Mouse (Mus musculus) heart, adult 8-10 months (tissue): ENCODE measurements around the gene Ss18l1. TPM values are rescaled to one million over a fixed set of nuclear protein-coding genes. Genes with fewer than 3 reads are reported as not detected.

ENCODE experiments used
- DNase-seq: peaks from one replicate; pipeline ENCODE4 v3.0.0; 2022; ENCODE audit warnings: low spot score
- total RNA-seq, 4 experiments: library from RNA; stranded (reverse); gene quantifications; 2 replicates each; pipeline ENCODE4 v1.2.4; 2022

Ss18l1 gene
- 1 to 10 TPM; 1.6 to 3.1 (median 2.4) TPM for total RNA-seq

DNA sequence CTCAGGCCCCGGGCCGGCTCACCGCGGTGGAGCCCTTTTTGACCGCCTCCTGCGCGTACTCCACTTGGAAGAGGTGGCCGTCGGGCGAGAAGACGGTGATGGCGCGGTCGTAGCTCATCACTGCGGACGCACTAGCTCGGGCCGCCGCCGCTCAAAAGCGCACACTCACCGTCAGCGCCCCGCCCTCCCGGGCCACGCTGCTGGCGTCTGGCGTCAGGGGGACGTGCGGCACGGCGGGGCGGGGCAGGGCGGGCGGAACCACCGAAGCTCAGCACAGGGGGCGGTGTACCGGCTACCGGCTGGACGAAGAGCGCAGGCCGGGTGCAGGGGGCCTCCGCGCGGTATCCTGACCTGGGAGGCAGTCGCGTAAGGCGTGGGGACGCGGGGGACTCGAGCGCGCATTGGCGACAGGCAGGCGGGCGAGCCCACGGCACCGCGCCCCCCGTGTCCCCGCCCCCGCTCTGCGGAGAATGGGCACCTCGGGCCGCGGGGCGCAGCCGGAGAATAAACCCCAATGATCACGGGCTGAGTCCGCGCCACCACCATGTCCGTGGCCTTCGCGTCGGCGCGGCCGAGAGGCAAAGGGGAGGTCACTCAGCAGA is at the start of gene Ss18l1, which contains the start of gene Psma7:
TSS of gene Ss18l1 (plus strand) at position 254 of the 602 bp plus-strand sequence.
TSS of gene Psma7 (minus strand) at position 178 of the 602 bp plus-strand sequence.
- peak; percentile 75 for DNase-seq

DNA sequence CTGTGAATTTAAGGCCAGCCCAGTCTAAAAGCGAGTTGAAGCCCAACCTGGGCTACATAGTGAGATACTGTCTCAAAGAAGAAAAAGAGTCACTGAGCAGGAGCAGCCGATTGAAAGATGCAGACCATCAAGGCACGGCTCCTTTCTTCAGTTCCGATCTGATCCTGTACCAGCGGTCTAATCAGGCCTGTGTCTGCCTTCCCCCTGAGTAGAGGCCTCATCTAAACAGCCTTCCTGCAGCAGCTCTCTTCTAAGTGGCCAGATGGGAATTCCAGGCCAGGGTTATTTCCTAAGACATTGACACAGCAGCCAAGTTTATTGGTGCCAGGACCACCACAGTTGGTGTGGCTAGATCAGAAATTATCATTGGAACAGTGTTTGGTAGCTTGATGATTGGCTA is 49.2 kb upstream of the Ss18l1 start:
- DNase-seq, result no peak

GRCm38 (mm10) chr2:179998431-179998830 is 43.9 kb upstream of the Ss18l1 start:
- DNase-seq, result no peak

DNA sequence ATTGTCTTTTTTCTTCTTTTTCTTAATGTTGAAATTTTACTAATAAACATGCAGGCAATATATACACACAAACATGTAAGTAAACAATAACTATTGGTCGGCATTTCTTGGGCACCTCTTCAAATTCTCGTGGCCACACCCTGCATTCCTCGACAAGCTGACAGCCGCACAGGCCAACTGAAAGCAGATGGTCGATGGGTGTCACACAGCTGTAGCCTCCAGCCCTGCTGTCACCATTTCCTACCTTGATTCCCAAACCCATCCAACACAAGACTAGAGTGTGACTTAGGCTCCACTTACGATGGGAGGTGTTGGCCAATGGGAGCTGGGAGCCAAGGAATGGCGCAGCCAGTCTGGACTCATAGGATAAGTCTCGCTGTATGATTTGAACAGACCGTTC is 40.7 kb upstream of the Ss18l1 start:
- no peak for DNase-seq

GRCm38 (mm10) chr2:180005656-180006351 is 36.5 kb upstream of the Ss18l1 start:
- no peak for DNase-seq

DNA sequence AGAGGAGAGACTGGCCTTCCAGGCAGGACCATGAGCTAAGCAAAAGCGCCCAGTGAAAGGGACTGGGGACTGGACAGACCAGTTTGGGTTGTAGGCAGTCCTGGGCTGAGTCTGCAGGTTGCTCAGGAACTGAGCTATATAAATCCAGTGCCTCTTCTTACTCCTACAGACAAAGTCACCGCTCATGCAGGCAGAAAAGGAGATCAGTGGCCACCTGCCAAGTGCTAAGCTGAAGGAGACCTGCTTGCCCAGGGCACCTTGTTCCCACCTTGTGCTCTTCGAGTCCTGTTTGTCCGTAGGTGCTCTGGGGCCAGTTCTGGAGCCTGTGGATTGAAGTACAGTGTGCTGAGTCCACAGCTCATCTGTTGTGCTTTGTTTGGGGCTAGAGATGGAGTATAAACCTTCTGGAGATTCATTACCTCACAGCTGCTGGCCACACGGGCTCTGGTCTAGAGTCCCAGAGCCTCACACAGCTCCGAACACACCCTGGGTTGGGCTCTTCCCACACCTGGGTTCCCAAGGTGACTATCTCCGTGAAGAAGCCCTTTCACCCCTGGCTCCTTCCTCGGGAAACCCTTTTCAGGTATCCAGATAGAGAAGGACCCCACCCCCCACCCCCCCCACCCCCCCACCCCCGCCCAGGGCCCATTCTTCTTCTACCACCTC is 35.8 kb upstream of the Ss18l1 start:
- DNase-seq, result no peak

DNA sequence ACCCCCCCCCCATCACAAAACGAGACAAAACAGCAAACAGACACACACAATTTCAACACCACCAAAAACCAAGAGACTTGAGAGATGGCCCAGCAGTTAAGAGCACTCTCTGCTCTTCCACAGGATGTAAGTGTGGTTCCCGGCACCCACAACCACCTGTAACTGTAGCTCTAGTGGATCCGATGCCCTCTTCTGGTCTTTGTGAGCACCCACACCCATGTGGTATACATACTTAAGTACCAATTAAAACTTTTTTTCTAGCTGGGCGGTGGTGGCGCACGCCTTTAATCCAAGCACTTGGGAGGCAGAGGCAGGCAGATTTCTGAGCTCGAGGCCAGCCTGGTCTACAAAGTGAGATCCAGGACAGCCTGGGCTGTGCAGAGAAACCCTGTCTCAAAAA is 31.6 kb upstream of the Ss18l1 start:
- DNase-seq, result no peak

GRCm38 (mm10) chr2:180011370-180011769 is 30.9 kb upstream of the Ss18l1 start:
- DNase-seq, result no peak

DNA sequence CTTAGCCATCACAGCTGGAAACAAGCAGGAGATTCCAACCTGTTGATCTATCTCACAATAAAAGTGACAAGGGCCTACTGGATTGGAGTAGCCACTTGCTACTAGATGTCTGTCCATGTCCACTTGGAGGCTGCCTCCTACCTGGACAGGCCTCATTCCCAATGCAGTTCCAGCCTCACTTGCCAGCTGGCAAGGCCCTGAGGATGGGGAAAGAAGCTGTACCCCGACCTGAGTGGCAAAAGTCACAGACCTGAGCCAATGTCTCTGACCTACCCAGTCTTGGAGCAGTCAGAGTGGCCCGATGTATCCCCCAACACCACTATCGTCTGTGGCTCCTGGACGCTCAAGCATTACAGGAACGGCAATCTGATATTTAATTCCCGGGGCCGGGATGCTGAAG is 28.6 kb upstream of the Ss18l1 start:
- DNase-seq, result no peak

GRCm38 (mm10) chr2:180017632-180018031 is 24.7 kb upstream of the Ss18l1 start:
- DNase-seq, result no peak

GRCm38 (mm10) chr2:180018573-180018972 is 23.7 kb upstream of the Ss18l1 start:
- DNase-seq, result no peak

DNA sequence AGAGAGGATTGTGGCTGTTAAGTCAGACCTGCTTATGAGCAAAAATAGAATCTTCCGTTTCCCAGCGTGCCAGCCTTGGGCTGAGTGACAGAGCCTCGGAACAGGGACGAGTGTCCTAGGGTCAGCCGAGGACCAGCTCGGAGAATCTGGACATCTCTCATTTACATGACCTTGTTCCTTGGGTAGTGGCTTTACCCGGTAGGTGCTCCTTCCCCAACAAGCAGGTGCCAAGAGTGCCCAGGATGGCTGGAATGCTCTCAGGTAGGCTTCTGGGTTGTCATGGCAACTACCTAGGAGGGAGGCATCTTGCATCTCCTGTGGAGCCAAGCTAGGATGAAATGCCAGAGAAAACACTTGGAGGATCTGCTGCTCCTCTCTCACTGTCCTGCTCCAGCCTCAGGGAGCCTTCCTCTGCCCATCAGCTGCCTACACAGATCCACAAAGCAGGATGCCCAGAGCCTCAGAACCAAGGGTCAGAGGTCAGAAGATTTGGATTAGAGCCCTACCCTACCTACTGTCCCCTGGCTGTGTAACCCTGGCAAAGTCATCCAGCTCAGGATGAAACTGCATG is 22.1 kb upstream of the Ss18l1 start:
- no peak for DNase-seq

GRCm38 (mm10) chr2:180020919-180021318 is 21.4 kb upstream of the Ss18l1 start:
- no peak for DNase-seq

DNA sequence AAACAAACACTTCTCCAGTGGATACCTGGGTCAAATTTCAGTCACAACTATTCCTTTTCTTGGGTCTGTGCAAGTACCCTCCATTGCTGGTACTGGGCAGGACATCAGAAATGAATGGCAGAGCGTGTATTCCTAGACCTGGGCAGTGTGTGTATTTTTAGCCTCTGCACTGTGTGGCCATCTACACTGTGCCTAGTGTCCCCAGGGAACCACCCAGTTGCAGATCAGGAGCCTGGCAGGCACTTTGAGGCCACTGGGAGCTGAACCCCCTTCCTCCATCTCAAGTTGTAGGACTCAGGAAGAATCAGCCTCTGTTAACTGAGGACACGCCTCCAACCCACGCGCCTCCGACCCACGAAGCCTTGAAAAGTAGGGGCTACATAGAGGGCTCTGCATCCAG is 19.6 kb upstream of the Ss18l1 start:
- no peak for DNase-seq

DNA sequence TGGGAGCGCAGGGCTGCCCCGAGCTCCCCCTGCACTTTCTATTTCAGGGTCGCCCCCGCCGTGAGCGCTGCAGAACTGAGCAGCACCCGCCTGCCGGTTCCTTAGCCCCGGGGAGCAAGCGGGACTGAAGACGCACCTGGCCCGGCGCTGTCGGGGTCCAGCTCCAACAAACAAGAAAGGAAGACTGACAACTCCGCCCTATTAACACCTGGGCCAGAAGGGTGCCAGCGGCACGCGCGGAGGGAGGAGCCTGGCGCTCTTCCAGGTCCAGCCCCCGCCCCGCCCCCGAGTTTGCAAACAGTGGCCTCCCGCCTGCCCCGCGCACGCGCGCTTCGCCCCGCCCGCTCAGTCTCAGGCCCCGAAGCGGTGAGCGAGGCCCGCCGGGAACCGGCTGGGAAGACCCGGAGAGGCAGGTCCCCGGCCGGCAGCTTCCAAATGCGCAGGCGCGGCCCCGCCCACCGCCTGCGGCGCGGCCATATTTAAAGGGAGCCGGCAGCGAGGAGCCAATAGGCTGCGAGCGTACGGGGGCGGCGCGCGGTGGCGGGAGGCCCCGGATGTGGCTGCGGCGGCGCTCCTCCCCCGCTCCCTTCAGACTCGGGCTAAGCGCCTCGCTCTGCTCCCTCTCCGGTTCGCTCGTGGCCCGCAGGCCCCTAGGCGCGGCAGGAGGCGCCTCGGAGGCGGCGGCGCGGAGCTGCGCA is 17.8 kb upstream of the Ss18l1 start, which contains the start of gene Lsm14b:
TSS of gene Lsm14b (plus strand) at position 587 of the 698 bp plus-strand sequence.
- peak; percentile 97 for DNase-seq

DNA sequence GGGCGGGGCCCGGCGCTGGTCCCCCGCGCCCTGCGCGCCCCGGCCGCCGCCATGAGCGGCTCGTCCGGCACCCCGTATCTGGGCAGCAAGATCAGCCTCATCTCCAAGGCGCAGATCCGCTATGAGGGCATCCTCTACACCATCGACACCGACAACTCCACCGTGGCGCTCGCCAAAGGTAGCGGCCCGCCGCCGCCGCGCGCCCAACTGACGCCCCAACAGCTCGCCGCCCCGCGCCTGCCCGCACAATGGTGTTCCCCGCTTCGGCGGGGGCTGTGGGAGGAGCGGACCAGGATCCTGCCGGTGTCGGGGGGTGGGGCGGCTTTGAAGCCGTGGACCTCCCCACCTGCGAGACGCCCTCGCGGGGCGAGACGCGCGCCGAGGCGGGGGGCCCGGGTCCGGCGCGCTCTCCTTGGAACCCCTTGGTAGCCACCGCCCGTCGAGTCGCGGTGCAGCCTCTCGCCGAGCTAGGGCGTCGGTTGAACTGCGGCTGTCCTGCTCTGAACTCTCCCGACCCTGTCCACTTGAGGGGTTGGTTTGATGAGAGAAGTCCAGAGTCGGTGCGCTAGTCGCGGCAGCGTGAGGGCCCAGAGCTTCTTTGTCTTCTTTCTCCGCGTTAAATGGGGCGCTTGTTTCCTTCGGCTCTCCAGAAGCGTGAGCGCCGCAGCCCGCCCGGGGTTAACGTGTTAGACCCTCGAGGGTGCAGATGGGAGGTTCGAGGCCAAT is 17.0 kb upstream of the Ss18l1 start:
- DNase-seq, result no peak

- no peak for DNase-seq
Measured at GRCm38 (mm10) chr2:180025861-180026200, 16.5 kb upstream of the Ss18l1 start.

GRCm38 (mm10) chr2:180027768-180028167 is 14.5 kb upstream of the Ss18l1 start:
- no peak for DNase-seq

DNA sequence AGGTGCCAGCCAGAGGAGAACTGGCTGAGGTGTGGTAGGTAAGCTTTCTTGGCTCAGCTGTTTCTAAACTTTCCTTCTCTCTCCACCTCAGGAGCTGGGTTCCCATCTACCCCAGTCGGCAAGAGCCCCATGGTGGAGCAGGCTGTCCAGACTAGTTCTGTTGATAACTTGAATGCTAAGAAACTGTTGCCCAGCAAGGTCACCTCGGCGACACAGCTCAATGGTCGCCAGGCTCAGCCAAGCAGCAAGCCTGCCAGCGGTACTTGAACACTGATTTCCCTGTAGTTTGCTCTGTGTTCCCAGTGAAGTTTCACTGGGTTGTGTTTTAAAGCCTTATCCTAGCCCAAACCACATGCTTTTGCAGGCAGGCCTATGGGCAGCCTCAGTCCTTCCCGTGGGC is 11.0 kb upstream of the Ss18l1 start:
- DNase-seq, result no peak

DNA sequence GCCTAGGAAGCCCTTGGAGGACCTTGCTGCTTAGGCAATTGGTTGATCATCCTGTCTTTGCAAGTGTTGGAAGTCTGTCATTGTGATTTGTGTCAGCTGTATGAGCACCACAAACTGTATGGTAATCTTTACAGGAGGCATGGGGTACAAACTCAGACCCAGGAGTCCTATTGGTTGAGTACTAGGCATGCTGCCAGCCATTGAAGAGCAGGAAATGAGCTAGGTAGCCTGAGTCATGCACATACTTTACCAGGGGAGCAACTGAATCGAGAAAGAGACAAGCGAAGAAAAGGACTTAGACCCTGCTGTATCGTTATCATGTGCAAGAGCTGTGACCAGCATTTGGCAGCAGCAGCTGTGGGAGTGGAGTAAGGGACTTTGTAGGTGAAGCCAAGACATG is 9.4 kb upstream of the Ss18l1 start:
- DNase-seq, result no peak

- no peak for DNase-seq
Measured at GRCm38 (mm10) chr2:180033956-180034355, 8.4 kb upstream of the Ss18l1 start.
